Mouse (Mus musculus): ENCODE results near the gene Iqch. TPM values are rescaled to one million over a fixed set of nuclear protein-coding genes. Genes with fewer than 3 reads are reported as not detected.

Gene Iqch
- polyA plus RNA-seq, 1 experiment from 2014 or later = not detected

DNA sequence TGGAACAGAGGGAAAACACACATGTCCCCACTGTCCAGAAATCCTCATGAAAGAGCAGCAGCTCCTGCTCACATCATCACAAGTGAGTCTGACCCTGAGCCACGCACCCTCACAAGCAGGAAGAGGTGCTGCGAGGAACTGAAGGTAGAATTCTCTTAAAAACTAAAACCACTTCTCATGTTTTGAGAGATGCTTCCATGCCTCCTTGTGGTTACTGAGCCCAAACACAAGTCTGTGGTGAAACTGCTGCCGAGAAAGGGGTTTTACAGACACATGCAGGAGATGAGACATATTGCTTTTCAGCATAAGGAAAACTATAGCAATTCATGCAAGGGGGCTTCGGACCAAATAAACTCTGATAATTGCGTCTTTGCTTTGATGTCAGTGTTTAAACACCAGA, 89.4 kb downstream of the Iqch start:
- peaks cover 6% of the 10 kb centered on the region for H3K4me1 ChIP-seq (ENCODE audit: insufficient read depth, low read length)
- H3K27me3 ChIP-seq (ENCODE audit: insufficient read depth, low read length) = no peaks in the 10 kb centered on the region
- 50% methylated on average over 5 of the region's 5 CpGs for WGBS
- H3K4me2 ChIP-seq (replicated peaks; ENCODE audit: low read depth, low read length) = no peak overlapping the region
- H3K36me3 ChIP-seq (ENCODE audit: insufficient read depth, low read length) = no peaks in the 10 kb centered on the region
- ATAC-seq (ENCODE audit: low FRiP score, low TSS enrichment) = no peak
- H3K9me3 ChIP-seq (ENCODE audit: low read length) = no peaks in the 10 kb centered on the region
- no peak overlapping the region for H3K4me3 ChIP-seq (ENCODE audit: low read length)
- no peak overlapping the region for H3K27ac ChIP-seq (ENCODE audit: low read length)
- no peak overlapping the region for H3K9ac ChIP-seq (replicated peaks; ENCODE audit: low read length)

DNA sequence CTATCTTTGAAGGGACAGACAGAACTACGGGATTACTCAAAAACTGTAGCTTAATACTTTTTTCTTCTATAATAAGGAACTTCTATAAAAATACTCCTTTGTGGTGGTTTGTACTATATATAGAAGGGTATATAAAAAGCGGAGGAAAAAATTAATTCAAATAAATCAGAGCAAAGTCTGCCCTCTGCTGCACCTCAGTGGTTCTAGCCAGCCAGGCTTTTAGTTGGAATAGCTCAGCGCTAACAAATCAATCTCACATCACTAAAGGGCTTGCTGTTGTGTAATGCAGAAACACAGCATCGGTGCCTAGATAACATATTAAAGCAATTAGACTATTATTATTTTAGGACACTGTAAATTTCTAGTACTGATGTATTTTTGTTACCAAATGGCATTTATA, 91.3 kb downstream of the Iqch start:
- no peak overlapping the region for H3K4me2 ChIP-seq (replicated peaks; ENCODE audit: low read depth, low read length)
- WGBS = 76% methylated on average over 4 of the region's 4 CpGs
- no peaks in the 10 kb centered on the region for H3K9me3 ChIP-seq (ENCODE audit: low read length)
- H3K36me3 ChIP-seq (ENCODE audit: insufficient read depth, low read length) = no peaks in the 10 kb centered on the region
- no peak overlapping the region for H3K9ac ChIP-seq (replicated peaks; ENCODE audit: low read length)
- H3K4me3 ChIP-seq (ENCODE audit: low read length) = no peak overlapping the region
- H3K27me3 ChIP-seq (ENCODE audit: insufficient read depth, low read length) = no peaks in the 10 kb centered on the region
- peaks cover 6% of the 10 kb centered on the region for H3K4me1 ChIP-seq (ENCODE audit: insufficient read depth, low read length)
- ATAC-seq (ENCODE audit: low FRiP score, low TSS enrichment) = no peak
- H3K27ac ChIP-seq (ENCODE audit: low read length) = no peak overlapping the region

DNA sequence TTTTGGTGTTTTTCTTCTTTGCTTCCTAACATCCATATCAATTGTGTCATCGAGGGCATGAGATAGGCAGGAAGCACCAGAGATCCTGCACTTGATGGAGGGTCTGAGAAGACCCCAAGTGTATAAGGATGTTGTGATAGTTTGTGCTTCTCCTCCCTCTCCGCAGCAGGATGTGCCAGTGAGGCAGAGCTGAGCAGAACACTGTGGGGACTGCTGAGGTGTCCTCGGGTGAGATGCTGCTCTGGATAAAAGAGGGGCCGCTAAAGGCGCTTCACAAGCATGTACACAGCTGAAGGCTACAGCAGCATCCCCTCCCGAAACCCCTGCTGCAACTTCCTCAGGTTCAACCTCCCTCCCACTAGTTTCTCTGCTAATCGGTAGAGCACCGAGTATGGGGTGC, 95.2 kb downstream of the Iqch start:
- Histone ChIP-seq H3K4me3 (ENCODE audit: low read length) (no peak overlapping the region), H3K4me2 (replicated peaks; ENCODE audit: low read depth, low read length) (no peak overlapping the region), H3K9me3 (ENCODE audit: low read length) (no peaks in the 10 kb centered on the region), H3K36me3 (ENCODE audit: insufficient read depth, low read length) (no peaks in the 10 kb centered on the region), H3K9ac (replicated peaks; ENCODE audit: low read length) (no peak overlapping the region), H3K4me1 (ENCODE audit: insufficient read depth, low read length) (peaks cover 6% of the 10 kb centered on the region), H3K27me3 (ENCODE audit: insufficient read depth, low read length) (no peaks in the 10 kb centered on the region), H3K27ac (ENCODE audit: low read length) (no peak overlapping the region)
- no peak for ATAC-seq (ENCODE audit: low FRiP score, low TSS enrichment)
- 79% methylated on average over 8 of the region's 8 CpGs for WGBS

DNA sequence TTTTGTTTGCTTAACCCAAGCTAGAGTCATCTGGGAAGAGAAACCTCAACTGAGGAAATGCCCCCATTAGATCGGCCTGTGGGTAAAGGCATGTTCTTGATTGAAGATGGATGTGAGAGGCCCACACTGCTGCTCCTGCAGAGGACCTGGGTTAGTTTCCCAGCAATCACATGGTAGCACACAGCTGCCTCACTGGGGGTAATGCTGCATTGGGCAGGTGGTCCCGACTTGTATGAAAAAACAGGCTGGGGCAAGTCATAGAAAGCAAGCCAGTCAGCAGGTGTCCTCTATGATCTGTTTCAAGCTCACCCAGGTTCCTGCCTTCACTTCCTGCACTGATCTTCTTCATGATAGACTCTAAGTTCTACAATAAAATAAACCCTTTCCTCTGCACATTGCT, 98.4 kb downstream of the Iqch start:
- no peak for ATAC-seq (ENCODE audit: low FRiP score, low TSS enrichment)
- H3K9ac ChIP-seq (replicated peaks; ENCODE audit: low read length) = no peak overlapping the region
- no peaks in the 10 kb centered on the region for H3K36me3 ChIP-seq (ENCODE audit: insufficient read depth, low read length)
- H3K4me2 ChIP-seq (replicated peaks; ENCODE audit: low read depth, low read length) = no peak overlapping the region
- no peaks in the 10 kb centered on the region for H3K27me3 ChIP-seq (ENCODE audit: insufficient read depth, low read length)
- no peaks in the 10 kb centered on the region for H3K4me1 ChIP-seq (ENCODE audit: insufficient read depth, low read length)
- H3K27ac ChIP-seq (ENCODE audit: low read length) = no peak overlapping the region
- no peak overlapping the region for H3K4me3 ChIP-seq (ENCODE audit: low read length)
- H3K9me3 ChIP-seq (ENCODE audit: low read length) = no peaks in the 10 kb centered on the region
- 75% methylated on average over 2 of the region's 2 CpGs for WGBS

DNA sequence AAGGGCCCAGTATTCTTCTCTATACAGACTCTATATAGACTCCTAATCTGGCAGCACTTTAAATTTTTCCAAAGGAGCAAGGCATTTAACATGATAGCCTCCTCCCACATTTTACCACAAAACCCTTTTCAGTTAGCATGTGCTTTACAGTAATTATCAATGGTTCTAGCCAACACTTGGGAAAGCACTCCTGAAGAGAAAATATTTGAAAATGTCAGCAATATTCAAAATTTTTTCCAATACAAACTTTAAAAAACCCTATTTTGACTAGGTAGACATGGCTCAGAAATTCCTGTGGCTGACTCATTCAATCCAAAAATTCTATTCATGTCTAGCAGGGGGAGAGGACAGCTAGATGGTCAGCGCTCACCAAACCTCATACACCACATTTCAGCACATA, 100.8 kb downstream of the Iqch start:
- no peaks in the 10 kb centered on the region for H3K27me3 ChIP-seq (ENCODE audit: insufficient read depth, low read length)
- WGBS = 90% methylated on average over 1 of the region's 1 CpGs
- no peak overlapping the region for H3K4me3 ChIP-seq (ENCODE audit: low read length)

DNA sequence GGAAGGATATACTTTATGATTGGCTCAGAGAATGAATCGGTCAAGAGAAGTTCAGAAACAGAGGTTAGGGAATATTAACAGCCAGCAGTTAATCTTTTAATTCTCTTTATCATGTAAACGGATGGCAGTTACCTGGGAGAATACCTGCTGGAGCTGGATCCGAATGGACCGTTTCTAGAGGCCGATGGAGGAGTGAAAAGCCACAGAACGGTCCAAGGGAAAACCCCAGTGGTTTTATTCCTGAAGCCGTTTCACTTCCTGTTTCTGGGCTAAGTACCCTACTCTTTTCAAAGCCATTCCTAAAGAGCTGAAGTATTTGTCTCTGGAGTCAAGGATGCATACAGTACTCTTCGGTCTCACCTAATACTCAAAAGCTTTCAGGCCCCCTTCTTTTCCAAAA, 102.4 kb downstream of the Iqch start:
- Histone ChIP-seq H3K9ac (replicated peaks; ENCODE audit: low read length) (no peak overlapping the region), H3K36me3 (ENCODE audit: insufficient read depth, low read length) (no peaks in the 10 kb centered on the region), H3K27me3 (ENCODE audit: insufficient read depth, low read length) (no peaks in the 10 kb centered on the region), H3K4me3 (ENCODE audit: low read length) (no peak overlapping the region), H3K27ac (ENCODE audit: low read length) (no peak overlapping the region), H3K9me3 (ENCODE audit: low read length) (no peaks in the 10 kb centered on the region), H3K4me2 (replicated peaks; ENCODE audit: low read depth, low read length) (no peak overlapping the region), H3K4me1 (ENCODE audit: insufficient read depth, low read length) (no peaks in the 10 kb centered on the region)
- no peak for ATAC-seq (ENCODE audit: low FRiP score, low TSS enrichment)
- 82% methylated on average over 8 of the region's 8 CpGs for WGBS

More for the DNA sequence above, 100.8 kb downstream of the Iqch start:
- Histone ChIP-seq H3K4me2 (replicated peaks; ENCODE audit: low read depth, low read length) (no peak overlapping the region), H3K9me3 (ENCODE audit: low read length) (no peaks in the 10 kb centered on the region), H3K4me1 (ENCODE audit: insufficient read depth, low read length) (no peaks in the 10 kb centered on the region), H3K9ac (replicated peaks; ENCODE audit: low read length) (no peak overlapping the region), H3K27ac (ENCODE audit: low read length) (no peak overlapping the region), H3K36me3 (ENCODE audit: insufficient read depth, low read length) (no peaks in the 10 kb centered on the region)
- ATAC-seq (ENCODE audit: low FRiP score, low TSS enrichment) = no peak

DNA sequence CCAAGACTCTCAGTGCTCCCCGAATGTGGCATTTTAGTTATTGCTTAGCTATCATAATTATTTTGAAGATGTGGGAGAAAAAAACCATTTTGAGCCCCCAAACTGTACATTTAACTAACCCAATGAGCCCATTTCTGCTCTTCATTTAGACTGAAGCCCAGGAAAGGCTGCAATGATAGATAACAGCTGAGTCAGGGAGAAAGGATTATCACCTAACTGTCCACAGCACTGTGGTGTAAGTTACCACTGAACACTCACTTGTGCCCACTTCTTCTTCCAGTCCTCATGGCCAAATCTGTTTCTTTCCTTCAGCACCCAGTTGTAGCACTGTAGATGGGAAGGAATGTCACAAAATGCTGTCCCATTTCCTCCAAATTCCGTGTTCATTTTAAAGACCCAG, 106.5 kb downstream of the Iqch start:
- H3K36me3 ChIP-seq (ENCODE audit: insufficient read depth, low read length) = no peaks in the 10 kb centered on the region
- no peak overlapping the region for H3K4me2 ChIP-seq (replicated peaks; ENCODE audit: low read depth, low read length)
- no peaks in the 10 kb centered on the region for H3K9me3 ChIP-seq (ENCODE audit: low read length)
- no peak overlapping the region for H3K27ac ChIP-seq (ENCODE audit: low read length)
- no peaks in the 10 kb centered on the region for H3K4me1 ChIP-seq (ENCODE audit: insufficient read depth, low read length)
- no peak for ATAC-seq (ENCODE audit: low FRiP score, low TSS enrichment)
- WGBS = 80% methylated on average over 2 of the region's 2 CpGs
- no peak overlapping the region for H3K9ac ChIP-seq (replicated peaks; ENCODE audit: low read length)
- no peak overlapping the region for H3K4me3 ChIP-seq (ENCODE audit: low read length)
- H3K27me3 ChIP-seq (ENCODE audit: insufficient read depth, low read length) = no peaks in the 10 kb centered on the region; the same call in 1 of the 2 replicates

DNA sequence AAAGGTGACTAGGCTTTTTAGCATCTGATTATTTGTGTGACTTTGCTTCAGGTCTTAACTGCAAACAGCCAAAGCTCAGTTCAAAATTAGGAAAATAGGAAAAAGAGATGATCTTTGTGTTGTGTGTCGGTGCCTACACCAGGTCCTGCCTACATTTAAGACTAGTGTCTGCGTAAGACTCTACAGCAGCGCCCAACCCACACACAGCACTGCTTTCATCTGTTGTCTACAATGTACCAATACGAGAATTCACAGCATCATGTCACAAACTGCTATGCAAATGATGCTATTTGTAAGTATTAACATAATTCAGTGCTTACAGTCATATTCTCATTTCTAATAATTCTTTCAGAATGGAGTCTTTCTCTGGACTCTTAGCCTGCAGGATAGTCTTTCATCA, 108.5 kb downstream of the Iqch start:
- Histone ChIP-seq H3K9me3 (ENCODE audit: low read length) (no peaks in the 10 kb centered on the region), H3K4me2 (replicated peaks; ENCODE audit: low read depth, low read length) (no peak overlapping the region), H3K4me3 (ENCODE audit: low read length) (no peak overlapping the region), H3K36me3 (ENCODE audit: insufficient read depth, low read length) (no peaks in the 10 kb centered on the region), H3K27me3 (ENCODE audit: insufficient read depth, low read length) (no peaks in the 10 kb centered on the region; the same call in 1 of the 2 replicates), H3K9ac (replicated peaks; ENCODE audit: low read length) (no peak overlapping the region), H3K4me1 (ENCODE audit: insufficient read depth, low read length) (no peaks in the 10 kb centered on the region), H3K27ac (ENCODE audit: low read length) (no peak overlapping the region)
- ATAC-seq (ENCODE audit: low FRiP score, low TSS enrichment) = no peak
- 87% methylated on average over 4 of the region's 4 CpGs for WGBS

DNA sequence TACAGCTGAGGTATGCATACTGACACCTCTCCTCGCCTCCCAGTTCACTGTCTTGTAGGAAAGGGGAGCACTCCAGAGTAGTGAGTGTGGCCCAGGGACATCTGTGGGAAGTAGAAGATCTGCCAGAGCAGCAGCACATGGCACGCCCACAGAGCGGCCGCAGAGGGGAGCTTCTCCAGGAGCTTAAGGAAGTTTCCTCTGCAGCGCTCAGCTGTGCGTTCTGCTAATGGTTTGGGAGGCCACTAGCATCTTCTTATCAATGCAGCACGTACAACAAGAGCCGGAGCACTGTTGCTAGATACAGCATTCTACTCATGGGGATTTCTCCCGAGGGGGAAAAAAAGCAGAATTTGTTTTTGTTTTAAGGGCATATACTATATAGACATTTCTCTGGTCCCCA, 110.0 kb downstream of the Iqch start:
- Histone ChIP-seq H3K9me3 (ENCODE audit: low read length) (no peaks in the 10 kb centered on the region), H3K27ac (ENCODE audit: low read length) (no peak overlapping the region), H3K36me3 (ENCODE audit: insufficient read depth, low read length) (no peaks in the 10 kb centered on the region), H3K4me2 (replicated peaks; ENCODE audit: low read depth, low read length) (no peak overlapping the region), H3K9ac (replicated peaks; ENCODE audit: low read length) (no peak overlapping the region), H3K4me3 (ENCODE audit: low read length) (no peak overlapping the region), H3K27me3 (ENCODE audit: insufficient read depth, low read length) (no peaks in the 10 kb centered on the region; the same call in 1 of the 2 replicates), H3K4me1 (ENCODE audit: insufficient read depth, low read length) (no peaks in the 10 kb centered on the region)
- no peak for ATAC-seq (ENCODE audit: low FRiP score, low TSS enrichment)
- WGBS = 34% methylated on average over 9 of the region's 9 CpGs

DNA sequence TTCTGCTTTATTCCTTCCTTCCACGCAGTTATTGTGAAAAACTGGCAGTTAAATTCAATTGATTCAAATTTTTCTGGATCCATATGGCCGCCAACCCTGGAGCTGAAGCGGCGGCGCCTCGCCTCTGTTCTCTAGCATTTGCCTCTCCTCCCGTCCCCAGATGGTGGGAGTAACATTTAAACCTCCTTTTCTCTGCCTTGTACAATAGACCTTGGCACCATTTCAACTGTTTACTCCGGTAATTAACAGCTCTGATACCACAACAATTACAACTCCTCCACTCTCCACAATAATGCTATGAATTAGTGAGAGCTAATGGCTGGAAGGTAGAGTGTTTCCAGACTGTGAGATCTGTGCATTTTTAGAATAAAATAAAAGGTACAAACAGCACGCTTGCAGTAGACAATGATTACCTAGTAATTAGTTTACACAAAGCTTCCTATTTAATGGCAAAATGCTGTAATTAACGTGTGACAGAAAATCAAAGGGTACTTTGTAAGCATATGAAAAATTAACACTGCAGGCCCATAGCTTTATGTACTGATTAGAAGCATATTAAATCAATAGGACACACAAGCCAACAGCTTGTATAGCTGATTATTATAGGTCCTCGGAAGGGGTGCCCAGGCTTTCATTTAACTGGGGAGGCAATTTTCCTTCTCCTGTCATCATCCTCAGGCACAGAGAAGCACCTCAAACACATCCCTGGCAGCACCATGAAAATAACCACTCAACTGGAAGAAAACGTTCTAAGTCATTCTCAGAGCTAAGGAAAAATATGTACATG, 111.6 kb downstream of the Iqch start:
- no peak overlapping the region for H3K27ac ChIP-seq (ENCODE audit: low read length)
- no peaks in the 10 kb centered on the region; the same call in 1 of the 2 replicates for H3K27me3 ChIP-seq (ENCODE audit: insufficient read depth, low read length)
- ATAC-seq (ENCODE audit: low FRiP score, low TSS enrichment) = no peak
- no peaks in the 10 kb centered on the region for H3K9me3 ChIP-seq (ENCODE audit: low read length)
- WGBS = 68% methylated on average over 12 of the region's 12 CpGs
- H3K9ac ChIP-seq (replicated peaks; ENCODE audit: low read length) = no peak overlapping the region
- no peak overlapping the region for H3K4me2 ChIP-seq (replicated peaks; ENCODE audit: low read depth, low read length)
- H3K4me3 ChIP-seq (ENCODE audit: low read length) = no peak overlapping the region
- no peaks in the 10 kb centered on the region for H3K36me3 ChIP-seq (ENCODE audit: insufficient read depth, low read length)
- H3K4me1 ChIP-seq (ENCODE audit: insufficient read depth, low read length) = no peaks in the 10 kb centered on the region

All from kidney, embryonic 16.5 days (tissue).